Mouse (Mus musculus) testis, adult 2 months (tissue): Measurements from ENCODE around the gene Rps26. TPM values are rescaled to one million over a fixed set of nuclear protein-coding genes. Genes with fewer than 3 reads are reported as not detected.
"Not testable (repeated sequence)": the region's sequence is repeated elsewhere in the genome, so short reads cannot be mapped to it uniquely, and the experiment has no call there.

ENCODE experiments used
- H3K27ac ChIP-seq: fragments of 200-500 bp; 2 replicates; pipeline ENCODE4 v1.5.1; 2012; ENCODE audit warnings: low read depth, low read length; ENCODE audit not compliant: control insufficient read depth, insufficient read depth
- H3K27me3 ChIP-seq: fragments of 200-500 bp; 2 replicates; pipeline ENCODE4 v1.6.1; 2012; ENCODE audit warnings: mild to moderate bottlenecking, low read length, moderate library complexity; ENCODE audit not compliant: control insufficient read depth, insufficient read depth
- H3K36me3 ChIP-seq: fragments of 200-500 bp; 2 replicates; pipeline ENCODE4 v1.6.1; 2012; ENCODE audit warnings: mild to moderate bottlenecking, low read length; ENCODE audit not compliant: control insufficient read depth, insufficient read depth
- H3K4me1 ChIP-seq: fragments of 200-500 bp; 2 replicates; pipeline ENCODE4 v1.6.1; 2012; ENCODE audit warnings: low read length; ENCODE audit not compliant: control insufficient read depth, insufficient read depth
- H3K4me3 ChIP-seq: fragments of 200-500 bp; 2 replicates; pipeline ENCODE4 v1.5.1; 2012; ENCODE audit warnings: low read depth, mild to moderate bottlenecking, low read length, moderate library complexity, mixed read lengths; ENCODE audit not compliant: control insufficient read depth
- CTCF ChIP-seq: fragments of 200-500 bp; IDR thresholded peaks from 2 replicates; pipeline ENCODE4 v1.5.1; 2012; ENCODE audit warnings: low read depth, mild to moderate bottlenecking, inconsistent platforms, low read length, moderate library complexity; ENCODE audit not compliant: control insufficient read depth, insufficient read depth, insufficient replicate concordance
- POLR2A ChIP-seq: fragments of 200-500 bp; IDR thresholded peaks from 2 replicates; pipeline ENCODE4 v1.6.1; 2012; ENCODE audit warnings: low read depth, mild to moderate bottlenecking, inconsistent platforms, low read length, moderate library complexity; ENCODE audit not compliant: control insufficient read depth
- polyA plus RNA-seq: library from polyadenylated mRNA; depleted of rRNA; stranded (reverse); fragments of >200 nt; gene quantifications from 2 replicates; pipeline ENCODE4 v1.2.3, GENCODE M21; 2012

Gene Rps26
- polyA plus RNA-seq, 1 experiment = 296 TPM

GRCm38 (mm10) chr10:128625287-128625894 lies 1.2 kb downstream of the Rps26 start:
- Histone ChIP-seq H3K4me3 (peak overlapping the region; percentile 95), H3K27ac (peak overlapping the region; percentile 92), H3K4me1 (no peaks in the 10 kb centered on the region), H3K36me3 (no peaks in the 10 kb centered on the region), H3K27me3 (no peaks in the 10 kb centered on the region)
- TF ChIP-seq POLR2A (no peak), CTCF (no peak)

DNA sequence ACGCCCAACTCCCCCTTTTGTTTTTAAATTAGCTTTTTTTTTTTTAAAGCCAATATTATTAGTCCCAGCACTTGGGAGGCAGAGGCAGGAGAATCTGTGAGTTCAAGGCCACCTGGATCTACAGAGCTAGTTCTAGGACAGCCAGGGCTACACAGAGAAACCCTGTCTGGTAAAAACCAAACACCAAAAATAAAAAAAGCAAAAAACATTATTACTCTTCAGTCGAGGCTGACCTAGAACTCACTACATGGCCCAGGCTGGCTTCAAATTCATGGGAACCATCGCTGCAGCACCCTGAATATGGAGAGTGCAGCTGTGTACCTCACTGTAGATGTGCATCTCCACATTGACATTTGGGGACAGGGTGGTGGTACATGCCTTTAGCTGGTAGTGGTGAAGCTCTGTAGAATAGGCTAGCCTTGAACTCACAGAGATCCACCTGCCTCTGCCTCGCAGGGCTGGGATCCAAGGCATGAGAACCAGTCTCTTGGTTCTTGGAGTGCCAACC lies 3.4 kb downstream of the Rps26 start:
- H3K4me3 ChIP-seq, H3K4me1 ChIP-seq, H3K27me3 ChIP-seq, H3K27ac ChIP-seq, H3K36me3 ChIP-seq: not testable (repeated sequence)

DNA sequence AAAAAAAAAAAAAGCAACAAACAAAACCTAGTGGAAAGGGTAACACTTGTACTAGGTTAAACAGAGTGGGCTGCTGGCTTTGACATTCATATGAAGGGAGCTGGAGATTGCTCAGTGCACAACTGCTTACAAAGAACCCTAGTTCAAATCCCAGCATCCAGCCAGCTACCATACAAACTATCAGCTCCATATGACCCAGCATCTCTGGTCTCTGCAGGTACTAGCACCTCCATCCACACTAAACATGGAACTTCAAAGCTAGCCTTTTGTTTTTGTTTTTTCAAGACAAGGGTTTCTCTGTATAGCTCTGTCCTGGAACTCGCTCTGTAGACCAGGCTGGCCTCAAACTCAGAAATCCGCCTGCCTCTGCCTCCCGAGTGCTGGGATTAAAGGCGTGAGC lies 3.8 kb downstream of the Rps26 start:
- TF ChIP-seq CTCF (no peak), POLR2A (no peak)
- Histone ChIP-seq H3K27ac (no peak overlapping the region), H3K36me3 (no peaks in the 10 kb centered on the region), H3K4me1 (no peaks in the 10 kb centered on the region), H3K4me3 (no peak overlapping the region), H3K27me3 (no peaks in the 10 kb centered on the region)

- H3K27ac ChIP-seq = no peak overlapping the region
- H3K27me3 ChIP-seq = no peaks in the 10 kb centered on the region
- no peaks in the 10 kb centered on the region for H3K36me3 ChIP-seq
Measured at GRCm38 (mm10) chr10:128621986-128622520, 4.5 kb downstream of the Rps26 start.

DNA sequence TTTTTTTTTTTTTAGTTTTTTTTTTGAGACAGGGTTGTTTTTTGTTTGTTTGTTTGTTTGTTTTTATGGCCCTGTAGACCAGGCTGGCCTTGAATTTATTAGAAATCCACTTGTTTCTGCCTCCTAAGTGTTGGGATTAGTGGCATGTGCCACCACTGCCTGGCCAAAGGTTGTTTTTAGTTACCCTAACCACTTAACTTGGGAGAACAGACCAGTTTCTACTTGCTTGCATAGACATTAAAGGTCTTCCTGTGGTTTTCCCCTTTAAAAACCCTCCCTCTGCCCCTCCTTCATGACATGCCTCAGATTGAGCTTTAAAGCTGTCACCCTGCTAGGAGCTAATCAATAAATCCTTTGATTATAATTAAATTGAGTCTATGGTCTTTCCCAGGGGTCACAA lies 6.3 kb downstream of the Rps26 start:
- TF ChIP-seq CTCF = no peak
- no peak for TF ChIP-seq POLR2A
- H3K4me3 ChIP-seq = no peak overlapping the region

More at GRCm38 (mm10) chr10:128621986-128622520, 4.5 kb downstream of the Rps26 start:
- Histone ChIP-seq H3K4me1 (no peaks in the 10 kb centered on the region), H3K4me3 (no peak overlapping the region)
- TF ChIP-seq CTCF = no peak
- TF ChIP-seq POLR2A = no peak

GRCm38 (mm10) chr10:128619148-128619547 lies 7.4 kb downstream of the Rps26 start:
- not testable (repeated sequence) for H3K4me3 ChIP-seq, H3K27me3 ChIP-seq, H3K36me3 ChIP-seq, H3K4me1 ChIP-seq, H3K27ac ChIP-seq

More for the DNA sequence above, 6.3 kb downstream of the Rps26 start:
- Histone ChIP-seq H3K27ac (no peak overlapping the region), H3K27me3 (no peaks in the 10 kb centered on the region), H3K36me3 (no peaks in the 10 kb centered on the region), H3K4me1 (peaks cover under 1% of the 10 kb centered on the region; the same call in 1 of the 2 replicates)

GRCm38 (mm10) chr10:128618570-128618969 lies 8.0 kb downstream of the Rps26 start:
- Histone ChIP-seq H3K27ac (no peak overlapping the region), H3K4me3 (no peak overlapping the region), H3K36me3 (no peaks in the 10 kb centered on the region), H3K27me3 (no peaks in the 10 kb centered on the region), H3K4me1 (peaks cover 2% of the 10 kb centered on the region; the same call in 1 of the 2 replicates)
- TF ChIP-seq POLR2A = no peak
- no peak for TF ChIP-seq CTCF

DNA sequence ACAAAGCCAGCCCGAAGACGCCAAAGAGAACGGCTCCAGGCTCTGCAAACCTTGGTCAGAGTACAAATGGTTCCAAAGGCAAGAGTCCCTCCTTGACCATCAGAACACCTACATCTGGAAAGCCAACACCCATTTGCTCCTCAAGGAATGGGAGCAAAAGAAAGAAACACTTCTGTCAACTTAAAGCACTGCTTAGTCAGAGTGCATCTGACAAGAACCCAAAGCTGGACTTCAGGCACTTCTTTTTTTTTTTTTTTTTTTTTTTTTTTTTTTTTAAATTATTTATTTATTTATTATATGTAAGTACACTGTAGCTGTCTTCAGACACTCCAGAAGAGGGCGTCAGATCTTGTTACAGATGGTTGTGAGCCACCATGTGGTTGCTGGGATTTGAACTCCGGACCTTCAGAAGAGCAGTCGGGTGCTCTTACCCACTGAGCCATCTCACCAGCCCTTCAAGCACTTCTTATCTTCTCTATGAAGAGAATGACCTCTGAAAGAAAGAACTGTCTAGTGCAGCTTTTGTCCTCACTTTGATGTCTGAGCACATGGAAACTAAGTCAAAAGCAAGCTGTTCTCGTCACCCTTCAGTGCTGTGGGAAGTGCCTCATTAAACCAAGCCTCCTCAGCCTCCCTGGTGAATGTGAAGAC lies 10.6 kb downstream of the Rps26 start:
- H3K27me3 ChIP-seq, H3K4me3 ChIP-seq, H3K36me3 ChIP-seq, H3K4me1 ChIP-seq, H3K27ac ChIP-seq: not testable (repeated sequence)
